Mouse (Mus musculus) hindbrain, embryonic 10.5 days (tissue): ENCODE measurements around the gene Tcn2. TPM values are rescaled to one million over a fixed set of nuclear protein-coding genes. Genes with fewer than 3 reads are reported as not detected.
"Not testable (repeated sequence)": the region's sequence is repeated elsewhere in the genome, so short reads cannot be mapped to it uniquely, and the experiment has no call there.

ENCODE experiments used
- DNase-seq: peaks from one replicate; pipeline ENCODE4 v3.0.0-alpha.2; 2017; ENCODE audit warnings: low spot score
- H3K27ac ChIP-seq: fragments of 300-500 bp; sonication (generic); 2 replicates; pipeline ENCODE4 v1.5.1; 2016; ENCODE audit warnings: mild to moderate bottlenecking, moderate library complexity
- H3K27me3 ChIP-seq: fragments of 300-500 bp; sonication (generic); 2 replicates; pipeline ENCODE4 v1.6.1; 2016; ENCODE audit warnings: mild to moderate bottlenecking; ENCODE audit not compliant: poor library complexity, insufficient read depth, severe bottlenecking
- H3K36me3 ChIP-seq: fragments of 300-500 bp; sonication (generic); 2 replicates; pipeline ENCODE4 v1.6.1; 2016; ENCODE audit warnings: mild to moderate bottlenecking, moderate library complexity
- H3K4me1 ChIP-seq: fragments of 300-500 bp; sonication (generic); replicated peaks from 2 replicates; pipeline ENCODE4 v1.6.1; 2016; ENCODE audit warnings: mild to moderate bottlenecking
- H3K4me3 ChIP-seq: fragments of 300-500 bp; sonication (generic); 2 replicates; pipeline ENCODE4 v1.5.1; 2016; ENCODE audit warnings: mild to moderate bottlenecking, moderate library complexity
- H3K9me3 ChIP-seq: fragments of 300-500 bp; sonication (generic); 2 replicates; pipeline ENCODE4 v1.6.1; 2016; ENCODE audit warnings: mild to moderate bottlenecking, moderate library complexity
- WGBS: fragments of 180-500 bp; shearing (Covaris S2); methylation state at CpG from one replicate; pipeline ENCODE4 v1.1.7; 2016; 5-methylcytosine and 5-hydroxymethylcytosine counted together
- polyA plus RNA-seq: library from polyadenylated mRNA; unstranded; fragments of >200 nt; fragmentation: Nextera tagmentation; extraction: Ambion mirVana; gene quantifications from 2 replicates; pipeline ENCODE4 v1.2.1, GENCODE M21; 2016

The Tcn2 gene
- polyA plus RNA-seq, 1 experiment from 2014 or later: 34.7 TPM

DNA sequence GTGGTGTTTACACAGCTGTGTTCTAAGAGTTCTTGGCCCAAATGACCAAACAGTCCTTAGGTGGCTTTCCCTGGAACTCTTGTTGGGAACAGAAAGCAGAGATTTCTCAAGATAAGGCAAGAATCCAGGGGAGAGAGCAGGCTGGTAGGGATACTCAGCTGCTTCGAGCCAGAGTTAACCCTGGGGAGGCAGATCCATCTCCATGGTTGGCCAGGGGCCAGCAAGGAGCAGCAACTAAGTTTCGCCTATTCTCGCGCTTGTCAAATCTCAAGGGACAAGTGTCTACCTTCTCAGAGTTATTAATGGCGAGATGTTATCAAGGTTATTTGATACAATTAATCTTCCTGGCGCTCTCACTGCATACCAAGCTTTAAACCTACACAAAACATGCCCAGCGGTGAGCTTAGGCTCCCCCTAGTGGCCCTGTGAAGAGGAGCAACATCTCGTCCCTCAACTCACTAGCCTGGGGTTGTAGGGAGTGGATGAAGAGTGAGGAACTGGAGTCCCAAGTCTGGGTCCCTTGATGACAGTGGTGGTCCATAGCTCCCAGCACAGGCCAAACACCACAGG lies 10.6 kb downstream of the Tcn2 start:
- Histone ChIP-seq H3K27ac (no peak overlapping the region), H3K9me3 (no peaks in the 10 kb centered on the region), H3K4me3 (no peak overlapping the region), H3K27me3 (no peaks in the 10 kb centered on the region), H3K4me1 (no peaks in the 10 kb centered on the region), H3K36me3 (peaks cover 43% of the 10 kb centered on the region)
- 35% methylated on average over 8 of the region's 8 CpGs for WGBS
- DNase-seq: peak; percentile 41

- Histone ChIP-seq H3K27ac (no peak overlapping the region), H3K36me3 (peaks cover 35% of the 10 kb centered on the region), H3K9me3 (no peaks in the 10 kb centered on the region), H3K4me3 (no peak overlapping the region), H3K27me3 (no peaks in the 10 kb centered on the region), H3K4me1 (no peaks in the 10 kb centered on the region)
- 86% methylated on average over 7 of the region's 7 CpGs for WGBS
- DNase-seq: no peak
Observed at GRCm38 (mm10) chr11:3920476-3920875, 11.5 kb downstream of the Tcn2 start.

DNA sequence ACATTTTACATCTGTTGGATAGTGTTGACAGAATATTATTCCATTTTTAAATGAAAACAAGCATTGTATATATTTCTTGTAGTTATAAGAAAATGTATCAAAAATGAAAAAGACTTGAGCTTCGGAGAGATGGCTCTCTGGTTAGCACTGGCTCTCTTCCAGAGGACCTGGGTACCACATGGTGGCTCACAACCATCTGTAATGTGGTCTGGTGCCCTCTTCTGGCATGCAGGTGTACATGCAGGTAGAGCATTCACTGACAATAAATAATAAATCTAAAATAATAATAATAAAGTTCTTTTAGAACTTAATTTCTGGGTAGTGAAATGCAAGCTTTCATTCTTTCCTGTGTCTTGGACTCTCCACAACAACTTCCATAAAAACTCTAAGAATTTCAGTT lies 13.2 kb downstream of the Tcn2 start:
- Histone ChIP-seq H3K36me3 (peaks cover 18% of the 10 kb centered on the region), H3K4me1 (peaks cover 7% of the 10 kb centered on the region), H3K27ac (no peak overlapping the region), H3K4me3 (no peak overlapping the region), H3K9me3 (no peaks in the 10 kb centered on the region), H3K27me3 (no peaks in the 10 kb centered on the region)
- DNase-seq: no peak
- 65% methylated on average over 1 of the region's 1 CpGs for WGBS

GRCm38 (mm10) chr11:3914109-3914840 lies 17.7 kb downstream of the Tcn2 start, which contains the start of gene Slc35e4:
TSS of gene Slc35e4 (minus strand) at chr11:3914664.
- H3K4me3 ChIP-seq: peak within 1 kb of the TSS; percentile 68
- peaks cover 18% of the 10 kb centered on the region for H3K27me3 ChIP-seq
- no peaks in the 10 kb centered on the region for H3K9me3 ChIP-seq
- H3K4me1 ChIP-seq: peaks cover 46% of the 10 kb centered on the region
- under 1% methylated on average over 28 of the region's 28 CpGs for WGBS
- peak; percentile 85 for DNase-seq
- 0 out of 2 replicates have a peak, but pooled peaks cover 6% of the 10 kb centered on the region for H3K36me3 ChIP-seq
- H3K27ac ChIP-seq: peak within 1 kb of the TSS; percentile 84

DNA sequence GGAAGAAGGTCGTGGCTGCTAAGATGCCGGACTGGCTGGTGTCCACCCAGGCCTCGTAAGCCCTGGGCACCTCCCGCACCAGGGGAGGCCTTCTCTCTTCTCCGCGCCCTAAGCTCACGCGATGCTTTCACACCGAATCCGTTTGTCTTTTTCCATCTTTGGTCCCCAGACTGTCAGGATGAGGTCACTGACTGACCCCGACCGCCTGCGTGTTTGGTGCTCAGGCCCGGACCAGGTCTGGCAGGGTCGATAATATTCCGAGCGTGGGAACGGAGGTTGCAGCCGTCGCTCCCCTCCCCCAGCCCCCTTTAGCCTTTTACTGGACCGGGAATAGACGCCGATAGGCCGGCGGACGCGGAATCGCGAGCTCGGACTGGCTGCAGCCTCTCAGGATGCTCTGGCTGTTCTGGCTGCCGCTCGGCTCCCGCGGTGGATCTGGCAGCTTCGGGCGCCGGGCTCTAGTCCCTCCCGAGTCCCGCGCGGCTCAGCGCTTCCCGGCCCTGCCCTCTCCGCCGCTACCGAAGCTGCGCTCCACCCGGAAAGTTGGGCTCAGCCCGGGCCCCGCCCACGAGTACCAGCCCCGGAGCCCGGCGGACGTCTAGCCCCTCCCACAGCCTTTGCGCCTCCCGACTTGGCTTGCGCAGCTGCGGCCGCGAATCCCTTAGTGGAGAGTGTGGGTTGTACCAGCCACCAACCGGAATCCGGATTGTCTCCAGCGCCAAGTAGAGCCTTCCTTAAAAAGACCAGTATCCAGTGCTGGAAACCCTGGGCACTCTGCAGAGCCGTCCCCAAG lies 18.4 kb downstream of the Tcn2 start:
- under 1% methylated on average over 65 of the region's 65 CpGs for WGBS
- Histone ChIP-seq H3K4me1 (peaks cover 51% of the 10 kb centered on the region), H3K27ac (peak overlapping the region; percentile 84)

GRCm38 (mm10) chr11:3912875-3913271 lies 19.1 kb downstream of the Tcn2 start:
- 3% methylated on average over 16 of the region's 16 CpGs for WGBS
- H3K36me3 ChIP-seq: 0 out of 2 replicates have a peak, but pooled peaks cover 6% of the 10 kb centered on the region
- H3K27ac ChIP-seq: peak overlapping the region; percentile 84
- H3K4me3 ChIP-seq: peak overlapping the region; percentile 68
- peaks cover 18% of the 10 kb centered on the region for H3K27me3 ChIP-seq
- peak; percentile 46 for DNase-seq
- peaks cover 56% of the 10 kb centered on the region for H3K4me1 ChIP-seq
- no peaks in the 10 kb centered on the region for H3K9me3 ChIP-seq

More for the DNA sequence above, 18.4 kb downstream of the Tcn2 start:
- H3K36me3 ChIP-seq: 0 out of 2 replicates have a peak, but pooled peaks cover 6% of the 10 kb centered on the region
- DNase-seq: peak; percentile 88
- H3K9me3 ChIP-seq: no peaks in the 10 kb centered on the region
- peaks cover 18% of the 10 kb centered on the region for H3K27me3 ChIP-seq
- H3K4me3 ChIP-seq: peak overlapping the region; percentile 68

DNA sequence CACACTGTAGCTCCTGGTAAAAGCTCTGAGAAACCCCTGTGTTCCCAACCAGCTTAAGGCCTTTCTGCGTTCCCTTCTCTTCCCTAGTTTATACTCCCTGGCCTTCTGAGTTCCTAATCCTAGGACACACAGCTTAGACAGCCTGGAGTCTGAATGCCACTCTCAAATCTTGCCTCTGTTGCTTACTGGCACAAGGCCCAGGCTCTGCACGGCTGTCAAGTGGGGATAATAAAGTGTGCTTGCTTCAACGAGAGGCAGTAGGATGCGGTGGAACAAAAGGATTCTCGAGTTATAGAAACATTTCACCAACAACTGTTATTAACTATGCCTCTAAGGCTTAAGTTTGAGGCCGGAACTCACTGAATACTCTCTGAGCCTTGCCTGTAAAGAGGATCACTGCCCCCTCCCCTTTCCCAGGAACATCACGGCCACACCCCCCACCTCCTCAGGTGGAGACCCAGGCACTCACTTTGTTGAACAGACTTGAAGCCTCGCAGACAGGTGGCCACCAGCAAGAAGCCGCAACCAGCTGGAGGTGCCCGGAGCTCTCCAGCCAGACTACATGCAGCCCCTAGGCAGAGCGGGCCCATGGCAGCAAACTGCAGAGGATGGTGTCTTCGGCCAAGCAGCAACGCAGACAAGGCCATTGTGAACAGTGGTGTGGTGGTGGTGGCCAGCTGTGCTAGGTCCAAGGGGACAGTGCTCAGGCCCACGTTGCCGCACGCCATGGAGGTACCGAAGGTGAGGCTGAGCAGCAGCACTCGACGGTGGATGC lies 19.7 kb downstream of the Tcn2 start:
- Histone ChIP-seq H3K9me3 (no peaks in the 10 kb centered on the region), H3K27me3 (peaks cover 18% of the 10 kb centered on the region), H3K4me3 (peak overlapping the region; percentile 68), H3K27ac (peak overlapping the region; percentile 84), H3K4me1 (peaks cover 58% of the 10 kb centered on the region), H3K36me3 (peaks cover 8% of the 10 kb centered on the region; the same call in 1 of the 2 replicates)
- WGBS: 23% methylated on average over 19 of the region's 19 CpGs
- no peak for DNase-seq

DNA sequence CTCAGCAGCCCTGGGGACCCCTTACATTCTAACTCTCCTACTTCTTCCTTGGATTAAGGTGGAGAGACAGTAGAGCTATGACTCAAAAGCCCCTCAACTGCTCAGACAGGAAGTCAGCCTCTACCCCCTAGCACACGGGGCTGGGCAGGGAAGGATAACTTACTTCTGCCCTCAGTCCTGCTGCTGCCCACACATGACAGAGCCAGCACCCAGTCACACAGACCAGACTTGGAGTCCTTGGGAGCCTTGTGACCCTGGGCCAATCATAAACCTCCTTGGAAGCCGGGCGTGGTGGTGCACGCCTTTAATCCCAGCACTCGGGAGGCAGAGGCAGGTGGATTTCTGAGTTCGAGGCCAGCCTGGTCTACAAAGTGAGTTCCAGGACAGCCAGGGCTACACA lies 20.5 kb downstream of the Tcn2 start:
- not testable (repeated sequence) for H3K9me3 ChIP-seq, H3K27ac ChIP-seq, DNase-seq
- WGBS: 90% methylated on average over 6 of the region's 6 CpGs
- Histone ChIP-seq H3K36me3 (peaks cover 14% of the 10 kb centered on the region; the same call in 1 of the 2 replicates), H3K4me3 (0 out of 2 replicates have a peak overlapping the region, but pooled peaks have one; percentile 14), H3K4me1 (peaks cover 58% of the 10 kb centered on the region), H3K27me3 (peaks cover 18% of the 10 kb centered on the region)

DNA sequence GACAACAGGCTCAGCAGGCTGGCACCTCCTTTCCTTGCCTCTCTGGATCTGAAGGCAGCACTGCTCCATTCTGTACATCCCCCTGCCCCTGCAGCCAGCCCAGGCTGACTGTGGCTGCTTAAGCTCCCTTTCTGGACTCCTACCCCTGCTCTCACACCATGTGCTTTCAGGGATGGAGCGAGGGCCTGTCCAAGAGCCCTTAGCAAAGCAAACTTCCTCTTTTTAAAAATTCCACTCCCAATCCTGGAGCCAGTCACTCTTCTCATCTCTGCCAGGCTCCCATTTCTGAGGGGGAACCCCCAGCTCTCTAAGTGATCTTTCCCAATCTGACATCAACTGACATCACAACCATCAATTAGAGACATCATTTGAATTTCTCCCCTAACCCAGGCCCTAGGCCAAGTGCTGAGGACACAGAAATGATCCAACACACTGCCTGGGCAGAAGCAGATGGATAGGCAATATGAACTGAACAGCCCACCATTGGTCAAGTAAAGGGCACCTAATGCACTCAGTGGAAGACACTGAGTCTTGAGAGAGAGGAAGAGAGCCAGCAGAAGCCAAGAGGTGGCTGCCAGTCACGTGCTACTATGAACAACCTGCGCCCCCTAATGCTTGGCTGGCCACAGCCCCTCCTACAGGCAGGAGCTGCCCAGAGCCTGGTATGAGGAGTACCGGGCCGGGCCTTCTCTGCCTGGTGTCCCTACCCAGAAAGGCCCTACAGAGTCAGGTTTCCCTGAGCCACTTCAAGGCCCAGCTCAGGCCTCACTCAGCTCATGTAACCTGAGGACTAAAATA lies 21.2 kb downstream of the Tcn2 start:
- Histone ChIP-seq H3K9me3 (no peaks in the 10 kb centered on the region), H3K4me3 (0 out of 2 replicates have a peak overlapping the region, but pooled peaks have one; percentile 14), H3K4me1 (peaks cover 58% of the 10 kb centered on the region), H3K27ac (no peak overlapping the region), H3K36me3 (peaks cover 17% of the 10 kb centered on the region; the same call in 1 of the 2 replicates), H3K27me3 (peaks cover 18% of the 10 kb centered on the region)
- 59% methylated on average over 5 of the region's 5 CpGs for WGBS
- no peak for DNase-seq

DNA sequence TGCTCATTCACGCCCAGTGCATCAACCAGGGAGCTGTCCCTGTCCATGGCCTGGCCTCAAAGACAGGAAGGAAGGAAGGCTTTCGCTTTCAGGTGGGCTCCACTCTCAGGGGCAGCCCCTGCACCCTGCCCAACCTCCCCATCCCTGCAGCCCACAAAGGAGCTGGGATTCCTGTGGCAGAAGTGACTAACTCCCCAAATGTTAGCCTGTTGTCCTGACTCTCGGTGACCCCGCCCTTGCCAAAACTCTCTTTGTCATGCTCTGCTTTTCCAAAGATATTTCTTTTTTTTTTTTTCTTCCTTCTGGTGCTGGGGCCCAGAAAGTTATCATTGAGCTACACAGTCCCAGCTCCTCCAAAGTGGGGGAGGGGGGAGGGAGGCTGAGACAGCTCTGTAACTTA lies 22.7 kb downstream of the Tcn2 start:
- peaks cover 57% of the 10 kb centered on the region for H3K4me1 ChIP-seq
- H3K27me3 ChIP-seq: peaks cover 18% of the 10 kb centered on the region
- 93% methylated on average over 4 of the region's 4 CpGs for WGBS

DNA sequence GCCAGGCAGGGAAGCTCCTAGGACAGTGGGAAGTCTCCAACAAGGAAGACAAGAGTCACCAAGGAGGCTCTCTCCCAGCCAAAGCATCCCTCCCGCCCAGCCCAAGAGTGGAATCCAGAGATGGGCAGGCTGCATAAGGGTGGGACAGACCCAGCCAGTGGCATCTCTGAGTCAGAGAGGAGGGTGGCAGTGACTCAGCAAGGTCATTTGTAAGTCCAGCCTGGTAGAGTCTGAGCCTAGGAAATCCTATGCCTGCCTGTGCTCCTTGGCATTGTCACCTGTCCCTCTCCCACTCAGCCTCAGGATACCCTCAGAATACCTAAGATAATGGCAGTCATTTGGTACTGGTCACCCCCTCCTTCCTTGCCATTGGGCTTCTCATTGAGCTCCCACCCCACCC lies 26.5 kb downstream of the Tcn2 start:
- no peaks in the 10 kb centered on the region for H3K9me3 ChIP-seq
- WGBS: 83% methylated on average over 1 of the region's 1 CpGs

More for the DNA sequence above, 22.7 kb downstream of the Tcn2 start:
- H3K36me3 ChIP-seq: peaks cover 17% of the 10 kb centered on the region; the same call in 1 of the 2 replicates
- no peaks in the 10 kb centered on the region for H3K9me3 ChIP-seq
- no peak for DNase-seq
- H3K4me3 ChIP-seq: no peak overlapping the region
- no peak overlapping the region for H3K27ac ChIP-seq

More for the DNA sequence above, 26.5 kb downstream of the Tcn2 start:
- no peak overlapping the region for H3K4me3 ChIP-seq
- no peaks in the 10 kb centered on the region for H3K27me3 ChIP-seq
- H3K4me1 ChIP-seq: peaks cover 26% of the 10 kb centered on the region
- H3K36me3 ChIP-seq: peaks cover 17% of the 10 kb centered on the region; the same call in 1 of the 2 replicates
- DNase-seq: no peak
- H3K27ac ChIP-seq: no peak overlapping the region
